Comparison of ENCODE assay signal across 8 mouse cellular contexts in the genomic region with DNA sequence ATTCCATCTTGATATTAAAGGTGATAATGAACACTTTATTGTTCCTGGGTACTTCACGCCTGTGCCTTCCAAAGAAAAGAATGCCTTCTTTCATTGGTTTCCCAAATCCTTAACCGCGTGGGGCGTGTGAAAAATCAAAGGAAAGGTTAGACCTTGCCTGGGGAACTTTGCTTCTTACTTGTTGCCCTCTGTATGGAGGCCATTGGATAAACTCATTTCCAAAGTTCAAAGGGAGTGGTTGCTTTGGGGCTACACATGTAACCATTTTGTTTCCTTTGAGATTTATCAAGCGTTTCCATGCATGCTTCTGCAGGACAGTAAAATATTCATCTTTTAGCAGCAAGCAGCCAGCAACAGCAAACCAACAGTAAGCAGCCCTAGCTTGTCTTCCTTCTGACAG. TPM values are rescaled to one million over a fixed set of nuclear protein-coding genes. Genes with fewer than 3 reads are reported as not detected.
DNase-seq lines count a peak whose midpoint lies in the region; ATAC-seq and TF ChIP-seq lines count a peak whose summit lies in the region.

No protein-coding gene starts in this region.

- H3K9ac ChIP-seq in embryonic facial prominence, embryonic 15.5 days = no peak overlapping the region
- H3K9ac ChIP-seq in midbrain, embryonic 12.5 days (replicated peaks) = 0 out of 2 replicates have a peak overlapping the region, but pooled peaks have one; percentile 48

- no peaks in the 10 kb centered on the region for H3K9me3 ChIP-seq in heart, embryonic 10.5 days
- no peaks in the 10 kb centered on the region for H3K9me3 ChIP-seq in embryonic facial prominence, embryonic 15.5 days (replicated peaks)
- no peaks in the 10 kb centered on the region for H3K9me3 ChIP-seq in midbrain, embryonic 12.5 days

- no peak for TF ChIP-seq CTCF in kidney, adult 2 months (conservative IDR thresholded peaks at IDR 0.05; ENCODE audit: insufficient read depth, insufficient read length, low read depth, low read length)
- no peak for TF ChIP-seq CTCF in thymus, adult 2 months (IDR thresholded peaks at IDR 0.05; ENCODE audit: borderline replicate concordance, control insufficient read depth, extremely low read depth, insufficient read depth, low read length, poor library complexity)

- no peaks in the 10 kb centered on the region for H3K36me3 ChIP-seq in heart, embryonic 10.5 days
- H3K36me3 ChIP-seq in embryonic facial prominence, embryonic 15.5 days = no peaks in the 10 kb centered on the region
- no peaks in the 10 kb centered on the region for H3K36me3 ChIP-seq in kidney, adult 2 months (ENCODE audit: control insufficient read depth, insufficient read depth, low read length)
- no peaks in the 10 kb centered on the region for H3K36me3 ChIP-seq in midbrain, embryonic 12.5 days
- H3K36me3 ChIP-seq in thymus, adult 2 months (ENCODE audit: control insufficient read depth, insufficient read depth, low read length) = no peaks in the 10 kb centered on the region

- WGBS in heart, embryonic 10.5 days = 65% methylated on average over 5 of the region's 5 CpGs
- WGBS in embryonic facial prominence, embryonic 15.5 days = 41% methylated on average over 5 of the region's 5 CpGs
- 24% methylated on average over 5 of the region's 5 CpGs for WGBS in kidney, adult 2 months
- WGBS in midbrain, embryonic 12.5 days = 24% methylated on average over 5 of the region's 5 CpGs
- WGBS in thymus, adult 2 months = 57% methylated on average over 5 of the region's 5 CpGs

- peak overlapping the region; percentile 87; the same call in 1 of the 2 replicates for H3K27ac ChIP-seq in heart, embryonic 10.5 days
- peak overlapping the region; percentile 87; the same call in 1 of the 2 replicates for H3K27ac ChIP-seq in embryonic facial prominence, embryonic 15.5 days (replicated peaks)
- peak overlapping the region; percentile 95 for H3K27ac ChIP-seq in kidney, adult 2 months (ENCODE audit: insufficient read depth, low read depth, low read length)
- H3K27ac ChIP-seq in midbrain, embryonic 12.5 days (replicated peaks) = peak overlapping the region; percentile 87; the same call in 1 of the 2 replicates
- no peak overlapping the region for H3K27ac ChIP-seq in thymus, adult 2 months (ENCODE audit: control insufficient read depth, insufficient read depth, low read length)

- H3K4me1 ChIP-seq in heart, embryonic 10.5 days = peaks cover 21% of the 10 kb centered on the region; the same call in 1 of the 2 replicates
- H3K4me1 ChIP-seq in embryonic facial prominence, embryonic 15.5 days = 0 out of 2 replicates have a peak, but pooled peaks cover 6% of the 10 kb centered on the region
- H3K4me1 ChIP-seq in kidney, adult 2 months (ENCODE audit: control insufficient read depth, insufficient read depth, low read length) = peaks cover 21% of the 10 kb centered on the region
- H3K4me1 ChIP-seq in midbrain, embryonic 12.5 days = peaks cover 18% of the 10 kb centered on the region
- peaks cover 3% of the 10 kb centered on the region for H3K4me1 ChIP-seq in thymus, adult 2 months (replicated peaks; ENCODE audit: control insufficient read depth, insufficient read depth, low read length)

- TF ChIP-seq POLR2A in kidney, adult 2 months (IDR thresholded peaks at IDR 0.05; ENCODE audit: low read depth, low read length) = no peak
- TF ChIP-seq POLR2A in thymus, adult 2 months (IDR thresholded peaks at IDR 0.05; ENCODE audit: control insufficient read depth, extremely low read depth, insufficient read depth, low read length, poor library complexity) = no peak

- ATAC-seq in embryonic facial prominence, embryonic 15.5 days (ENCODE audit: insufficient number of reproducible peaks, low FRiP score, low TSS enrichment, low read depth) = no peak
- ATAC-seq in midbrain, embryonic 12.5 days (ENCODE audit: low FRiP score, low read depth) = no peak

- no peak for DNase-seq in heart, embryonic 10.5 days (ENCODE audit: low spot score)
- DNase-seq in heart, postnatal 25 days (ENCODE audit: low spot score) = no peak
- DNase-seq in kidney, adult 2 months = peak; percentile 71
- no peak for DNase-seq in thymus, adult 2 months
- no peak for DNase-seq in cerebellum, postnatal 10 days
- DNase-seq in gastrocnemius, adult 8-10 months (ENCODE audit: low spot score in 2 of 2) = no peak

- intact Hi-C loops in heart, postnatal 25 days (cut with DNase I) = loop anchor here (2.0 to 5.0 kb wide), 2 partner anchors 23 to 54 kb away; no protein-coding TSS in a partner anchor

- H3K4me2 ChIP-seq in embryonic facial prominence, embryonic 15.5 days (replicated peaks) = peak overlapping the region; percentile 85
- peak overlapping the region; percentile 84 for H3K4me2 ChIP-seq in midbrain, embryonic 12.5 days (replicated peaks)

- H3K4me3 ChIP-seq in heart, embryonic 10.5 days = peak overlapping the region; percentile 66
- peak overlapping the region; percentile 60 for H3K4me3 ChIP-seq in embryonic facial prominence, embryonic 15.5 days (replicated peaks)
- H3K4me3 ChIP-seq in kidney, adult 2 months (ENCODE audit: insufficient read depth, low read depth, low read length) = peak overlapping the region; percentile 38
- H3K4me3 ChIP-seq in midbrain, embryonic 12.5 days = peak overlapping the region; percentile 55; the same call in 1 of the 2 replicates
- H3K4me3 ChIP-seq in thymus, adult 2 months (ENCODE audit: control insufficient read depth, insufficient read depth, low read length) = no peak overlapping the region

- no peaks in the 10 kb centered on the region for H3K27me3 ChIP-seq in heart, embryonic 10.5 days (ENCODE audit: insufficient read depth, poor library complexity, severe bottlenecking)
- H3K27me3 ChIP-seq in embryonic facial prominence, embryonic 15.5 days = no peaks in the 10 kb centered on the region
- no peaks in the 10 kb centered on the region for H3K27me3 ChIP-seq in kidney, adult 2 months (replicated peaks; ENCODE audit: control insufficient read depth, insufficient read depth, low read length)
- 0 out of 2 replicates have a peak, but pooled peaks cover 6% of the 10 kb centered on the region for H3K27me3 ChIP-seq in midbrain, embryonic 12.5 days
- H3K27me3 ChIP-seq in thymus, adult 2 months (ENCODE audit: control insufficient read depth, insufficient read depth, low read length) = no peaks in the 10 kb centered on the region

RNA-seq across cellular contexts. Expression of a gene that starts 20.3 kb away (rescaled TPM):
- 12.8 and 22.7 TPM in 2 replicates for polyA plus RNA-seq in heart, embryonic 10.5 days (2016; fragmentation: Nextera tagmentation; extraction: Ambion mirVana)
- total RNA-seq in heart, postnatal 25 days (2021) = 10 to 100 TPM; 18.2 to 22.6 TPM
- 24.0 and 24.5 TPM in 2 replicates for polyA plus RNA-seq in embryonic facial prominence, embryonic 15.5 days (2015; fragmentation: Nextera tagmentation; extraction: Ambion mirVana)
- polyA plus RNA-seq in kidney, adult 2 months (2012; rRNA removed) = 7.4 and 10.7 TPM in 2 replicates
- polyA plus RNA-seq in midbrain, embryonic 12.5 days (2016; fragmentation: Nextera tagmentation; extraction: Ambion mirVana) = 17.8 and 18.2 TPM in 2 replicates
- 2.3 and 2.4 TPM in 2 replicates for polyA plus RNA-seq in thymus, adult 2 months (2012; rRNA removed)
- 1 to 10 TPM; 2.6 to 4.2 (median 3.3) TPM for total RNA-seq in gastrocnemius, adult 8-10 months (2022)
